Mouse (Mus musculus) megakaryocyte, embryonic 14.5 days (primary cell): ENCODE data around the gene Col3a1.

Experiments used
- FLI1 ChIP-seq: IDR thresholded peaks from 2 replicates; pipeline ENCODE4 v1.6.1; 2012; ENCODE audit warnings: low read length, inconsistent platforms, mixed read lengths
- GATA1 ChIP-seq: IDR thresholded peaks from 3 replicates; pipeline ENCODE4 v1.6.1; 2012; ENCODE audit warnings: mixed read lengths, low read length, inconsistent platforms, borderline replicate concordance

DNA sequence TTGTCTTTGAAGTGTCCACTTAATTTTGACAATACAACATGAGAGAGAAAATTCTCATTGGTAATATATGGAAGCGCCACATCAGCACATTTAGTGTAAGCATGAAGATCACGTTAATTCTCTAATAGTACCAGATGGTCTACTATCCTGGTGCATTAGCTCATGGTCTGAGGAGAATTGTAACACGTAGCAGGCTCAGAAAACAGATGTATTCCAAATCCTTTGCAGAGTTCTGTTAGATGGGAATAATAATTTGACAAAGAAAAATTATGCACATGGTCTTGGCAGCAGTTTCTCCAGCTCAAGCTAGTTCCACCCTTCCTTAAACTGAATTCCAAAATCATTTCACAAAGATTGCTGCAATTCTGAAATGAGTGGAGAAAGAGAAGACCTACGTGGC, 21.3 kb upstream of the Col3a1 start:
- no peak for TF ChIP-seq GATA1
- no peak for TF ChIP-seq FLI1
